Mouse (Mus musculus): ENCODE data around the gene Oas1f.
"Not testable (repeated sequence)": the region's sequence is repeated elsewhere in the genome, so short reads cannot be mapped to it uniquely, and the experiment has no call there.

The Oas1f gene

GRCm38 (mm10) chr5:120847067-120847466, at the start of gene Oas1f:
TSS of gene Oas1f (plus strand) at chr5:120847367.
- in situ Hi-C loops (cut with MboI; ENCODE audit: low pct_unique_long_range_greater_than_20kb in 1 of 2, low sequenced_read_pairs in 2 of 2, unreplicated experiment in 1 of 2): loop anchor here (10.0 kb wide), 1 partner anchor 138 kb away; no protein-coding TSS in a partner anchor

DNA sequence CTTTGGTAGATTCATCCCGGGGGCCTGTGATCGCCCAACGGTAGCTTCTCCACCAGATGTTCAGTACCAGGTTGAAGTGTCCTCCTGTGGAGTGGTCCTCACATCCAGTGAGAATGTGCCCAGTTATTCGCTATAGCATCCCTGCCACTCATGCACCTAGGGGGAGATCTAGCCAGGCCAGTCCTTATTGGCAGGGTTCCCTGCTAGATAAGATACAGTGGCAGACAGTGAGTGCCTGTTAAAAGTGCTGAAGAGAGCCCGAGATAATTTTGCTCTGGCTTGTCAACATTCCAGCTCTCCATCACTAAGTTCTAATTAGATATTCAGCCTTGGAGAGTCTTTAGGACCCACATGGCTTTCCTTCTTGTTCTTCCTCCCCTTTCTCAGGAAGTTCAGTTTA, 49.0 kb upstream of the Oas1f start:
- in situ Hi-C loops (cut with MboI; ENCODE audit: low pct_unique_long_range_greater_than_20kb in 1 of 2, low sequenced_read_pairs in 2 of 2, unreplicated experiment in 1 of 2): not testable (repeated sequence)

GRCm38 (mm10) chr5:120798943-120799342, 48.2 kb upstream of the Oas1f start:
- in situ Hi-C loops (cut with MboI; ENCODE audit: low pct_unique_long_range_greater_than_20kb in 1 of 2, low sequenced_read_pairs in 2 of 2, unreplicated experiment in 1 of 2): not testable (repeated sequence)

DNA sequence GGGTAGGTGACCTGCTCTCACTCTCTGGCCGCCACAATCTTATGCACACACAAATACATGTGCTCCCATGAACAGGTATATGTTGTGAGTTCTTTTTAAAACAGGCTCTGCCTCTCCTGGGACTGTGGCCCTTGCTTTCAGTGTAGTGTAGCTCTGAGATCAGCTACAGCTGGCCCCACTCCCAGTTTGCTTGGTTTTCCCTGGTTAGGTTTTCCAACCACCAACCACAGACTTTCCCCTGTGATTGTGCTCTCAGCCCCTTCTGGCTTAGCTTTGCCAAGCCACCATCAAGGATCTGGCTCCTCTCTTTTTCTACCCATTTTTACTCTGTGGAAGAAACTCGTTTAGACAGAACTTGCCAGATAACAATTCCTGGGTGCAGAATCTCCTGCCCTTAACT, 43.6 kb upstream of the Oas1f start:
- in situ Hi-C loops (cut with MboI; ENCODE audit: low pct_unique_long_range_greater_than_20kb in 1 of 2, low sequenced_read_pairs in 2 of 2, unreplicated experiment in 1 of 2): no loop called here

- in situ Hi-C loops (cut with MboI; ENCODE audit: low pct_unique_long_range_greater_than_20kb in 1 of 2, low sequenced_read_pairs in 2 of 2, unreplicated experiment in 1 of 2): no loop called here
These were observed 40.7 kb upstream of the Oas1f start for GRCm38 (mm10) chr5:120806458-120806857.

GRCm38 (mm10) chr5:120809171-120809570, 38.0 kb upstream of the Oas1f start:
- in situ Hi-C loops (cut with MboI; ENCODE audit: low pct_unique_long_range_greater_than_20kb in 1 of 2, low sequenced_read_pairs in 2 of 2, unreplicated experiment in 1 of 2): no loop called here

DNA sequence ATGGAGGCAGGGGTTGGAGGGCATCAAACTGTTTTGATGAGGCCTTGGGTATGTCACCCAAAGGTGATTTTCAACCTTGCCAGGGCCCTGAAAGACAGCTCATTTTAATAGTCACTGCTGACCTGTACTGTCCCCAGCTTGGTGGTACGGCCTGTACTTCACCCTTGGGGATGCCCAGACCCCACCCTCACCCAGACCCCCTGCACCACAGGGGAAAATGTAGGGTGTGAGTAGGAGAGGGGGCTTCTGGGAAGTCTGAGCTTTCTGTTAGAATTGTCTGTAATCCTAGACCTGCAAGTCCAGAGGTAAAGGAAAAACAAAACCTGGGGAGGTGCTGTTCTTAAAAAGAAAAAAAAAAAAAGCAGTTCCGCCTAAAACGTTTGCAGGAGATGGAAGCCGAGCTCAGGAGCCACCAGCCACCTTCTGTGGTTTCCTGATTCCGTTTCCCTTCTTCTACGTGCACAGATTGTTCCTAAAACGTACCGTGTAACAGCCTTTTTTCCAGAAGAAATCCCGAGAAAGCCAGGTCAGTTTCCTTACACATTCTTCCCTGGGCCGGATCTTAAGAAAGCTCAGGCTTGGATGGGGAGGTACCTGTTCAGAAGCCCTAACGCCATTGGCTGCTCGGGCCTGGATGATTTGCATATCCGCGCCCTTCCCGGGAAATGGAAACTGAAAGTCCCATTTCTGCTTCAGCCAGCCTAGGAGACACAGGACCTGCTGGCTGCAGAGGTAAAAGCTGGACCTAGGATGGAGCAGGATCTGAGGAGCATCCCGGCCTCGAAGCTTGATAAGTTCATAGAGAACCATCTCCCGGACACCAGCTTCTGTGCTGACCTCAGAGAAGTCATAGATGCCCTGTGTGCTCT, 35.0 kb upstream of the Oas1f start, which contains the start of gene Oas1c:
Gene Oas1c, minus strand, starts transcription at position 564 of the 869 bp plus-strand sequence.
- in situ Hi-C loops (cut with MboI; ENCODE audit: low pct_unique_long_range_greater_than_20kb in 1 of 2, low sequenced_read_pairs in 2 of 2, unreplicated experiment in 1 of 2): no loop called here

DNA sequence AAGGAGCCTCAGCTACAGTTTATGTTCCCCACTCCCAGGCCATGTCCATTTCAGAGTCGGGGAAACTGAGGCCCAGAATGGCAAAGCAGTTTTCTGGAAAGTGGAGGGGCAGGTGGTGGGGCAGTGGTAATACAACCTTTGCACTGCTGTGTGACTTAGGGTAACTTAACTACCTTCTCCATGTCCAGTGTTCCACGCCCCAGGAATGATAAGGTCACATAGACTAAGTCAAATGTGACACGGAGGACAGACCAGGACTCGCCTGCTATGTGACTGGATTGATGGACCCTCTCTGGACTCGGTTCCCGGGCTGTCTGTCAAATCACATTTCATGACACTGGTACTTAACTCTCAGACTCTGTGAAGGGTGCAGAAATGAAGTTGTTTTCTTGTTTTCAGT, 34.1 kb upstream of the Oas1f start:
- in situ Hi-C loops (cut with MboI; ENCODE audit: low pct_unique_long_range_greater_than_20kb in 1 of 2, low sequenced_read_pairs in 2 of 2, unreplicated experiment in 1 of 2): no loop called here

- in situ Hi-C loops (cut with MboI; ENCODE audit: low pct_unique_long_range_greater_than_20kb in 1 of 2, low sequenced_read_pairs in 2 of 2, unreplicated experiment in 1 of 2): no loop called here
These were observed 31.2 kb upstream of the Oas1f start for GRCm38 (mm10) chr5:120815949-120816348.

- in situ Hi-C loops (cut with MboI; ENCODE audit: low pct_unique_long_range_greater_than_20kb in 1 of 2, low sequenced_read_pairs in 2 of 2, unreplicated experiment in 1 of 2): no loop called here
These were observed 28.2 kb upstream of the Oas1f start for GRCm38 (mm10) chr5:120818999-120819398.

DNA sequence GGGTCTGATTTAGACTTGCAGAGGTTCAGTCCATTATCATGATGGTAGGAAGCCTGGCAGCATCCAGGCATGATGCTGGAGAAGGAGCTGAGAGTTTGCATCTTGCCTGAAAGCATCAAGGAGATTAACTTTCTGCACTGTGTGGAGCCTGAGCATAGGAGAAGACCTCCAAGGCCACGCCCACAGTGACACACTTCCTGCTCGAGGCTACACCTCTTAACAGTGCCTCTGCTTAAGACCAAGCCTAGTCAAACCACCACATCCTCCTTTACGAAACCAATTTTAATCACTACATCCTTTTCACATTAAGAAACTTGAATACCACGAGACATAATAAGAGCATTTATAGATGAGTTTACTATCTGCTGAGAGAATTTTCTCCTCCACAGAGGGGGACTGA, 16.1 kb upstream of the Oas1f start:
- in situ Hi-C loops (cut with MboI; ENCODE audit: low pct_unique_long_range_greater_than_20kb in 1 of 2, low sequenced_read_pairs in 2 of 2, unreplicated experiment in 1 of 2): no loop called here

- in situ Hi-C loops (cut with MboI; ENCODE audit: low pct_unique_long_range_greater_than_20kb in 1 of 2, low sequenced_read_pairs in 2 of 2, unreplicated experiment in 1 of 2): no loop called here
These were observed 13.6 kb upstream of the Oas1f start for GRCm38 (mm10) chr5:120833335-120834280.

DNA sequence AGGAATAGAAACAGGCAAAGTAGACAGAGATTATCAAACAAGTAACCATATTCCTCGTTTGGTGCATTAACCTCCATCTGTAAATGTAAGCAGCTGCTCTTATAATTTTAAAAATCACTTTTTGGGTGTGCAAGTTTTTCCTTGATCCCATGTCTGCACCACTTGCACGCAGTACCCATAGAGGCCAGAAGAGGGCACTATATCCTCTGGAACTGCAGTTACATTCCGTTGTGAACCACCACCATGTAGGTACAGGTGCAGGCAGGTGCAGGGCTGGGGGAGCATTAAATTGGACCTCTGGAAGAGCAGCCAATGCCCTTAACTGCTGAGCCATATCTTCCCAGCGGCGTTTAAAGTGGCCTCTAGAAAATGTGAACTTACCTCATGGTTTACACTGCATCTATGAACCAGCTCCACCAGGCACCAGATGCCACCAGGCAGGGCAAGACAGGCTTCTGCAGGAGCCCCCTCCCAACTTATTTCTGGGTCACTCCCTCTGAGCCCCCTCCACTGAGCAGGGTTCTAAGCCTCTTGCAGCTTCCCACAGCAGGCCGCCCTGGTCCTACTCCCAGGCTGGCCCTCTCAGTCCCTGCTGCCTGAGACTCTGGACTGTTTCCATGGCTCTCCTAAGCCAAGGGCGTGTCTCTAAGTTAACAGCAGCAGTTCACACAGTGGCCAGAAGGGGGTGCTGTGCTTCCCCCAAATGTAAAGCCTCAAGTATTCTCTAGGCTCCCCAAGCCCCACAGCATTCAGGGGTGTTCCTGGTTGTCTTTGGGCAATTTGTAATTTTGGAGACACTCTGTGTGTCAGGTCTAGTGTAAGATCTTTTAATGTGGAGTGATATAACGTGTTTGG, 10.2 kb upstream of the Oas1f start:
- in situ Hi-C loops (cut with MboI; ENCODE audit: low pct_unique_long_range_greater_than_20kb in 1 of 2, low sequenced_read_pairs in 2 of 2, unreplicated experiment in 1 of 2): no loop called here

GRCm38 (mm10) chr5:120844713-120845112, 2.5 kb upstream of the Oas1f start:
- in situ Hi-C loops (cut with MboI; ENCODE audit: low pct_unique_long_range_greater_than_20kb in 1 of 2, low sequenced_read_pairs in 2 of 2, unreplicated experiment in 1 of 2): loop anchor here (10.0 kb wide), 1 partner anchor 140 kb away; no protein-coding TSS in a partner anchor

GRCm38 (mm10) chr5:120849601-120850136, 2.5 kb downstream of the Oas1f start:
- in situ Hi-C loops (cut with MboI; ENCODE audit: low pct_unique_long_range_greater_than_20kb in 1 of 2, low sequenced_read_pairs in 2 of 2, unreplicated experiment in 1 of 2): loop anchor here (10.0 kb wide), 1 partner anchor 135 kb away; no protein-coding TSS in a partner anchor

DNA sequence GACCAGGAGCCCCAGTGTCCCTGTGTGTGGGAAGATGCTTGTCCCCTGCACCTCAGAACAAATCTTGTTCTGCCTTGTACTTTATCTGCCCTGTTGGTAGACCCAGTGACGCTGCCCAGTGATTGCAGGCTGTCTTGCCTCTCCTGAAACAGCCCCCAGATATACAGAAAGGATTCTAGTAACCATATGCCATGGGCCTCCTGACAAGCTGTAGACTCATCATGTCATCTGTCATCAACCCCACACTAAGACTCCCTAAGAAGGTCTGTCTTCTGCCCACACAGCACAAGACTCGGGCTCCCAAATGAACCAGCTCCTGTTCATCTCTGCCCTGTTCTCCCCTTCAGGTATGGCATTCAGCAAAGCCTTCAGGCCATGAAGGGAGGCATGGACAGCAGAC, 12.1 kb downstream of the Oas1f start:
- in situ Hi-C loops (cut with MboI; ENCODE audit: low pct_unique_long_range_greater_than_20kb in 1 of 2, low sequenced_read_pairs in 2 of 2, unreplicated experiment in 1 of 2): no loop called here

DNA sequence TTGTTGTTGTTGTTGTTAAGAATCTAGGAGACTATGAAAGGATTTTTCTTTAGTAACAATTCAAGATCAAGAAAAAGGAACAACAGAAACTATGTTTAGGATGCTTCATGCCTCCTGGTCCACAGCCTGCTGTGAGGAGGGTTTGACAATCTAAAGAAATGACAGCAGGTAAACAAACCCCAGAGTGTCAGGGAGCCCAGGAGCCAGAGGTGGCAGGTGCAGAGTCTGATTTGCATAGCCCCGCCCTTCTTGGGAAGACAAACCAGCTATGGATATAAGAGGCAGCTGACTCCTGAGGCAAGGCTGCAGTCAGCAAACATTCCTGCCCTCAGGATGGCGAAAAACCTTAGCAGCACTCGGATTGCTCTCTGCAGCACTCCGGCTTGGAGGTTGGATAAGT, 14.0 kb downstream of the Oas1f start, which contains the start of gene Oas1h:
Gene Oas1h, plus strand, starts transcription at position 301 of the 400 bp plus-strand sequence.
- in situ Hi-C loops (cut with MboI; ENCODE audit: low pct_unique_long_range_greater_than_20kb in 1 of 2, low sequenced_read_pairs in 2 of 2, unreplicated experiment in 1 of 2): no loop called here

GRCm38 (mm10) chr5:120865336-120865860, 18.2 kb downstream of the Oas1f start:
- in situ Hi-C loops (cut with MboI; ENCODE audit: low pct_unique_long_range_greater_than_20kb in 1 of 2, low sequenced_read_pairs in 2 of 2, unreplicated experiment in 1 of 2): no loop called here

Data from mouse embryonic stem cell (cell line).